Mouse (Mus musculus) mature B cell (primary cell): ENCODE measurements around the gene Csf2rb2.
"Not testable (repeated sequence)": the region's sequence is repeated elsewhere in the genome, so short reads cannot be mapped to it uniquely, and the experiment has no call there.

Source experiments
- in situ Hi-C: fragments of 300-500 bp; cut with MboI; formaldehyde crosslinking; loops from 2 replicates; pipeline ENCODE4 v1.14.3; 2019

Gene Csf2rb2

GRCm38 (mm10) chr15:78318338-78319171 is 13.0 kb upstream of the Csf2rb2 start:
- in situ Hi-C loops, result not testable (repeated sequence)

DNA sequence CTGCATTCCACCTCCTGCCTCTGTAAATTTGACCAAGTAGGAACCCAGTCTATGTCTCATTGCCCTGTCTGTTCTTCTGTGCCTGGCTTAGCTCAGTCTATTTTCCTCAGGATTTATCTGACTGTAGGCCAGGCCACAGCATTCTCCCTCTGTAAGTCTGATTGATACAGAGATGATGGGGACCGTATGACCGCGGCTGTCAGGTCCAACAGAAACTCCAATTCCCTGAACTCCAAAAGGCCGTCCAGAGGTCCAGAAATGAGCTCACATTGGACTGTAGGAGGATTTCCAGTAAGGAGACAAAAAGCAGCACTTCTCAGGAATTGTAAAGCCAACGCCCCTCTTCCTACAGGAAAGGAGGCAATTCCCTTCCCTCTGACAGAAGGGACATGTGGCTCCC is 8.1 kb upstream of the Csf2rb2 start:
- in situ Hi-C loops, result not testable (repeated sequence)

- in situ Hi-C loops, result not testable (repeated sequence)
These were observed 7.1 kb upstream of the Csf2rb2 start for GRCm38 (mm10) chr15:78312421-78313233.

DNA sequence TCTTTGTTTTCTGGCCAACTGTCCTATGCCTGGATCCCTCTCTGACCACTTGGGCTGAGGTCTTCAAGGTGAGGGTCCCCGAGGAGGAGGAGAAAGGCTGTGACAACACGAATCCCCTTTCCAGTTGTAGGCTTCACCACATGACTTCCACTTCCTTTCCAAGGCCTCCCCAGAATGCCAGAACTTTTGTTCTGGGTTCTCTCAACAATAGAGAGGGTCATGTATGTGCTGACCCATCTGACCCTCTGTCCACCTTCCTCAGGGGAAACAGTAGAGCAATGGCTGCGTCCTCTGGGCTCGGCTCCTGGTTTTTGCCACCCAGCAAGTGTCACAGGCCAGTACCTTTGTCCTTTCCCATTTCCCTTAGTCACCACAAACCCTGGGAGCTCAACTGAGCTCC is 5.5 kb upstream of the Csf2rb2 start:
- in situ Hi-C loops, result no loop called here

DNA sequence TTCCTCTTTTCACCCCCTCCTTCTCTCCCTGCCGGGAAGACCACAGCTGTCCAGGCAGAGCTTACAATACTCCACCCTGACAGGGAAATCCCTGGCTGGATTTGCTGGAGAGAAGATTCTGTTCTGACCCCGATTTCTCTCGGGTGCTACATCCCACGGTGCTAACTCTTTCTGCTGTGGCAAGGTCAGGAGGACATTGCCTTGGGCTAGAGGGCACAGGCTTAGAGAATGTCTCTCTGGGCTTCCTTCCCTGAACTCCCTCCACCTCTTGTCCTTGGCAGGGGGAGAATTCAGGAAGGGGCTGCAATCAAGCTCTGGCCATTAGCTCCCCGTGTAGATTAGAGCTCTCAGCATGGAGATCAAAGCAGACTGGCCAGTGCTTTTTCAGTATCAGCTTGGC is 4.3 kb upstream of the Csf2rb2 start:
- in situ Hi-C loops, result no loop called here

- in situ Hi-C loops, result no loop called here
These were observed 1.8 kb downstream of the Csf2rb2 start for GRCm38 (mm10) chr15:78303665-78304233.

DNA sequence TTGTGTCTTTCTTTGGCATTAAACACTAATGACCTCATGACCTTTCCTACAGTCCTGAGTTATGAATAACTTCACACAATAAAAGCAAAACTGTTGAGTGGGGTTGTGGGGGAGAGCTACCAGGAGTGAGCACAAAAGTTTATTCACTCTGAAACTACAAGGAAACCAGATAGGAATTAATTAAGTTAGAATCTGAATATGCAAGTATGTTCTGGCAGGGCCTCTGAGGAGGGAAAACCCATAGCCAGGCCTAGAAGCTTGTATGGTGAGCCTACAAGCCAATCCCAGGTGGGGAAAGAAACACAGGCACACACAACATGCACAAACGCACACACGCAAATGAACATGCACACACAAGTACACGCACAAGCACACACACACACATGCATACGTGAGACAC is 2.8 kb downstream of the Csf2rb2 start:
- in situ Hi-C loops, result no loop called here

DNA sequence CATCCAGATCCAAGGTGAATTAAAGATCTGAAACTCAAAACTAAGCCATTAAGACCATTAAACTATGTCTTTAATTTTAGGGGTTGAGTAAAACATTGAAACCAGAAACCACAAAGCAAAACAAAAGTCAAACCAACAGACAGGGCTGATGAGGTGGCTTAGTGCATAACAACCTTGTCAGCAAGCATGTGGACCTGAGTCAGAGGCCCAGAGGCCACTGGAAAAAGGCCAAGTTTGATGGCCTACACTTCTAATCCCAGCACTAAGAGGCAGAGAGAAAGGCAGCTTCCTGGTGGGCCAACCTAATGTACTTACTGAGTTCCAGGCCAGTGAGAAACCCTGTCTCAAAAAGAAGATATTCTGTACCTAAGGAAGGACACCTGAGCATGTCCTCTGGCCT is 4.7 kb downstream of the Csf2rb2 start:
- in situ Hi-C loops, result no loop called here

- in situ Hi-C loops, result no loop called here
These were observed 5.9 kb downstream of the Csf2rb2 start for GRCm38 (mm10) chr15:78299641-78300040.

DNA sequence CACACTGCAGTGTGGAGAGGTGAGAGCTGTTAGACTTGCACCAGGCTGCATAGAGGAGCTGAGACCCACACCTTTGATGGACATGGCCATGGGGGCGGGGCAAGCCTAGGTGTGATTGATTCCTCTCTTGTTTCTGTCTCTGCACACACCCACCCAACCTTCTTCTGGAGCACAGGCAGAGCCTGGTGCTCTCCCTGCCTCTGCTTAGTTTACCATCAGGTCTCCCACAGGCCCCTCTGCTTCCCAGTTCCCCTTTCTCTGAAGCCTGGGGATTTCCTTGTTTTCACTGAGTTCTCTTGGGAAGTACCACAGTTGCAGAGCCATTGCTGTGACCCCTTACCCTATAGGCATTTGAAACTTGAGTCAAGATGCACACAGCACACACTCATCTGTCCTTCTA is 7.0 kb downstream of the Csf2rb2 start:
- in situ Hi-C loops, result no loop called here

- in situ Hi-C loops, result no loop called here
These were observed 11.8 kb downstream of the Csf2rb2 start for GRCm38 (mm10) chr15:78293716-78294115.

- in situ Hi-C loops, result not testable (repeated sequence)
These were observed 12.3 kb downstream of the Csf2rb2 start for GRCm38 (mm10) chr15:78293228-78293627.

GRCm38 (mm10) chr15:78289775-78290174 is 15.7 kb downstream of the Csf2rb2 start:
- in situ Hi-C loops, result not testable (repeated sequence)

- in situ Hi-C loops, result no loop called here
These were observed 17.6 kb downstream of the Csf2rb2 start for GRCm38 (mm10) chr15:78287941-78288340.

DNA sequence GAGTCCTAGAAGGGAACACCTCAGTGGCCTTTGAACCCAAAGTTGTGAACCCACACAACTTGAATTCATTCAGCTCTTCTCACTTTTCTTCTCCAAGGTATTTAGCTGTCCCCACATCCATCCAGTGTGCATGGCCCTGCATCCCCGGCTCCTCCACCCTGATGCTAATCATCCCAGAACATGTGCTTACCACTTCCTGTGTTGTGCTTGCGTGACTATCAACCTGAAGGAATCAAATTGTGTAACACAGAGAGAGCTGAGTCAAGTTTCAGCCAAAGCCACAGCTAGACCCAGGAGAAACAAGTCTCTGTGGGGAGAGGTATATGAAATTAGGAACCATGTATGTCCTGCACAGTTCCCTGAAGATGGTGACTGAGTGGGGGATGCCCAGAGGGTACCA is 27.2 kb downstream of the Csf2rb2 start:
- in situ Hi-C loops, result no loop called here

DNA sequence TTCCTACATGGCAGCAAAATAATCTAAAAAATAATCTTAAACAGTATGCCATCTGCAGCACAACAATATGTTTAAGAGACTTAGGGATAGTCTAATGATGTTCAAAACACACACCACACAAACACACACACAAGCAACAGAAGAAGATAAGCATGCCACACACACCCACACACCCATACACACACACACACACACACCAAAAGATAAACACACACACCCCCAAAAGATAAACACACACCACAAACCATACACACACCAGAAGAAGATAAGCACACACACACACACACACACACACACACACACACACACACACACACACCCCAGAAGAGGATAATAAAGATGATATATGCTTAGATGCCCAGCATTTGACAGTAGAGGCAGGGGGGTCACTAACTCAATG is 34.3 kb downstream of the Csf2rb2 start:
- in situ Hi-C loops, result no loop called here

GRCm38 (mm10) chr15:78267865-78268264 is 37.7 kb downstream of the Csf2rb2 start:
- in situ Hi-C loops, result no loop called here

GRCm38 (mm10) chr15:78267441-78267840 is 38.1 kb downstream of the Csf2rb2 start:
- in situ Hi-C loops, result no loop called here

DNA sequence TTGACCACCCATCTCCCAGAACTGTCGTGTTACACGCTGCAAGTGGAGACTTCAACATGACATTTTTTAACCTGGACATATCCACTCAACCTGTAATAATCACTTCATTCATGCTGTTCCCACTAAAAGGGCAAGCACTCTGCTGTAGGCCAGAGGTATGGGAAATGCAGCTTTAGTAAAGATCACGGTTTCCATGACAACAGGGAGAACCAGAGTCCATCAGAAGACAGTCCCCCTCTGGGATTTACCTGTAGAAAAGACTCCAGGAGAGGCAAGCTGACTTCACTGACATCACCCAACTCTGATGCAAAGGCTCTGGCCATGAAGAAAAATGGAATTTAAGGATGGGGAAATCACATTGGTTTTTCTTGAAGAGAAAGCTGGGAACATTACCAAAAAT is 42.2 kb downstream of the Csf2rb2 start:
- in situ Hi-C loops, result no loop called here

GRCm38 (mm10) chr15:78260668-78261333 is 44.7 kb downstream of the Csf2rb2 start:
- in situ Hi-C loops, result no loop called here

DNA sequence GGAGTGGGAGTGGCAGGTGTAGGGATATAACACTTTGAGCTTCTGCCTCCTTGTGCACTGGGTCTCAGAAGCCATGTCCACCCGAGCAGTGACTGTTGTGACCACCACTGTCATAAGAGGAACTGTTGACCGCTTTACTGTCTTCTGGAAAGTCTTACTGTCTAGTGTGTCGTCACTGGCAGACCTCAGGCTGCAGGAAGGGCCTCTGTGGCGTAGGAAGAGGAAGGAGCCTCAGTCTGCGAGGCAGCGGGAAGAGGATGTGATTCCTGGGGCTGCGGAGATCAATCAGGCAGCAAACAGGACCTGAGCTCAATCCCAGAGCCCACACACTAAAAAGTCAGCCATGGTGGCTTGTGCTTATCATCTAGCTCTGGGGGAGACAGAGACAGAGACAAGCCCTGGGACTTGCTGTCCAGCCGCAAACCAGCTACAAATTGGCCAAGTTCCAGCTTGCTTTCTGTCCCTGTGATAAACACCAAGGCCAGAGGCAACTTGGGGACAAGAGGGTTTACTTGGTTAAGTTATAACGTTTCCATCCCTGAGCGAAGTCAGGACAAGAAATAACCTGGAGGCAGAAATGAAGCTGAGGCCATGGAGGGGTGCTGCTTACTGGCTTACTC is 47.2 kb downstream of the Csf2rb2 start:
- in situ Hi-C loops, result no loop called here
